Mouse (Mus musculus) G1E (cell line): ENCODE measurements around the gene Olfr750.

Experiments used
- CTCF ChIP-seq: IDR thresholded peaks from 2 replicates; pipeline ENCODE4 v1.5.1; 2012; ENCODE audit warnings: low read depth, low read length, inconsistent platforms, mixed read lengths
- GATA1 ChIP-seq: IDR thresholded peaks from 2 replicates; pipeline ENCODE4 v1.6.1; 2012; ENCODE audit warnings: borderline replicate concordance, low read length, inconsistent platforms, mixed read lengths
- POLR2AphosphoS5 ChIP-seq: IDR thresholded peaks from 2 replicates; pipeline ENCODE4 v1.6.1; 2012; ENCODE audit warnings: low read depth, low read length, inconsistent platforms; ENCODE audit not compliant: insufficient replicate concordance
- TAL1 ChIP-seq: conservative IDR thresholded peaks from 2 replicates; pipeline ENCODE4 v1.6.1; 2012; ENCODE audit warnings: low read depth, low read length, inconsistent platforms, mixed read lengths

GRCm38 (mm10) chr14:51111966-51112365 lies 37.7 kb upstream of the Olfr750 start:
- TF ChIP-seq CTCF (no peak), GATA1 (no peak), POLR2AphosphoS5 (no peak), TAL1 (no peak)
